Mouse (Mus musculus) layer of hippocampus, adult 2 months (tissue): ENCODE measurements around the gene Plch1. TPM values are rescaled to one million over a fixed set of nuclear protein-coding genes. Genes with fewer than 3 reads are reported as not detected.
A peak's percentile ranks its signal among the peaks of the same experiment; 100 is the strongest.

Experiments
- DNase-seq, 2 experiments: peaks; one replicate each; pipeline ENCODE4 v3.0.0; 2022; ENCODE audit warnings: low spot score in 2 of 2
- H3K27ac ChIP-seq: fragments of 200-600 bp; 2 replicates; pipeline ENCODE4 v1.8.1; 2022
- H3K4me3 ChIP-seq: fragments of 200-600 bp; 2 replicates; pipeline ENCODE4 v1.8.1; 2022; ENCODE audit warnings: mild to moderate bottlenecking
- CTCF ChIP-seq: fragments of 200-600 bp; conservative IDR thresholded peaks from 2 replicates; pipeline ENCODE4 v1.8.1; 2022; ENCODE audit warnings: antibody characterized with exemption, mild to moderate bottlenecking, moderate library complexity
- total RNA-seq, 2 experiments: library from RNA; stranded (reverse); gene quantifications; 2 replicates each; pipeline ENCODE4 v1.2.3; 2021

The Plch1 gene
- total RNA-seq, 2 experiments from 2014 or later: 3.9 to 5.0 TPM

DNA sequence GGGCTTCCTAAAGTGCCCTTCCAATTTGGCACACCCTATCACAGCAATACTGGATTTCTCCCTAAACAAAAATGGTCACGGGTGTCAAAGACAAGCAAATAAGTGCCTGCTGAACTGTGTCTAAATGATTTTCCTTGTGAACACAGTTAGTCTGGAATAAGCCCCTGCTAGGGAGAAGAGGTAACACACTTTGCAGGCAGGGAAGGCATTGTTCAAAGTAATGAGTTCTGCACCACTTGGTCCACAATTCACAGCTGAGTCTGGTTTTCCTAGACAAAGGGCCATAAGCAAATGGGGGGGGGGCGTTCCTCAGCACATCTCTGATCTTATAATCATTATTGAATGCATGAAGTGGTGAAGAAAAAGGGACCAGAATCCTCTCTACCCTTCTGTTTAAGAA lies 3.5 kb downstream of the Plch1 start:
- TF ChIP-seq CTCF: no peak
- no peak for DNase-seq
- no peak overlapping the region for H3K4me3 ChIP-seq
- no peak overlapping the region for H3K27ac ChIP-seq

DNA sequence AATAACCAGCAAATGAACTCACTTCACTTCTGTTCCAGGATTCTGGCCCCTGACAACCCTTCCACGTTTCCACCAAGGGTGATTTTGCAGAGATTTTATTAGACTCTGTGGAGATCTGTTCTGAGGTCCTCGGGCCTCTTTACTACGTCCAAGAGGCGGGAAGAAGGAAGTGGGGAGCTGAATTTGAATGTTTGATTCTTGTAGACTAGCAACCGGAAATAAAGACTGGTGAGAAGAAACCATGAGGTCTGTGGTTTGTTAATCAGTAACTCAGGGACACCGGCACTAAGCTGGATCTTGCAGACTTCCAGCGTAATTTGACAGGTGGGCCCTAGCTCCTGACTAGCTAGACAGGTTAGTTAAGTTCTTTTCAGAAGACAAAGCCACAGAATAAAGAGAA lies 5.6 kb downstream of the Plch1 start:
- DNase-seq: no peak
- TF ChIP-seq CTCF: no peak

DNA sequence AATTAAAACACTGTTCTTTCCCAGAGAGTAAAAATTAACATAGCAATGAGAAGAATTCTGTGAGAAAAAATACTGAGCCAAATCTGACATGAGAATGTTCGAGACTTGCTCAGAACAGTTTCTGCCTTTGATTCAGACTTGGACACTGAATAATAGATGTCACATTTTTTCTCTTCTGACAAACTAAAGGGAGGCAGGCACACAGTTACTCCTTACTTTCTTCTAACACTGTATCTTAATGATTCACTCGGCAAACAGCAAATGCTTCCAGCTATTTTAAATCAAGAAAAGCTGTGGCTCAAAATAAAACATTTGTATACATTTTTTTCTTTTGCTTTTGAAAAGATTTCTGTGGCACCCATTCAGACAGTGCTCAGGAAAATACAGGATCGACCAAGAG lies 7.1 kb downstream of the Plch1 start:
- no peak for TF ChIP-seq CTCF
- no peak overlapping the region for H3K27ac ChIP-seq
- DNase-seq: no peak
- no peak overlapping the region for H3K4me3 ChIP-seq

More for the DNA sequence above, 5.6 kb downstream of the Plch1 start:
- H3K27ac ChIP-seq: no peak overlapping the region
- H3K4me3 ChIP-seq: no peak overlapping the region

DNA sequence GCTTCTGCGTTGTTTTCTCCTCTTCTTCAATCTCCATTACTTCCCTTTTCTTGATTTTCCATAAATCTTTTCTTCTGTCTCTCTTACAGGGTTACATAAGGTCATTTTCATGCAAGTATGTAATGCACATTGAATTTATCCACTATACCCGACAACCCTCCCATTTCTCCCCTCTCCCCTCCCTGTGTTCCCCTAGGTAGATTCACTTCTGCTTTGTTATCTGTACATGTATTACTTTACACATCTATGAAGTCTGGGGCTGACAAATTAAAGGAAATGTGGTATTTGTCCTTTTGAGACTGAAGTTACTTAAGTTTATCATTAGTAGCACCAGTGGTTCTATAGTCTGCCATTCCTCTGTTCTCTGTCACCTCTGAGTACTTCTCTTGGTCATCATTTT lies 18.2 kb downstream of the Plch1 start:
- DNase-seq: no peak
- no peak for TF ChIP-seq CTCF

DNA sequence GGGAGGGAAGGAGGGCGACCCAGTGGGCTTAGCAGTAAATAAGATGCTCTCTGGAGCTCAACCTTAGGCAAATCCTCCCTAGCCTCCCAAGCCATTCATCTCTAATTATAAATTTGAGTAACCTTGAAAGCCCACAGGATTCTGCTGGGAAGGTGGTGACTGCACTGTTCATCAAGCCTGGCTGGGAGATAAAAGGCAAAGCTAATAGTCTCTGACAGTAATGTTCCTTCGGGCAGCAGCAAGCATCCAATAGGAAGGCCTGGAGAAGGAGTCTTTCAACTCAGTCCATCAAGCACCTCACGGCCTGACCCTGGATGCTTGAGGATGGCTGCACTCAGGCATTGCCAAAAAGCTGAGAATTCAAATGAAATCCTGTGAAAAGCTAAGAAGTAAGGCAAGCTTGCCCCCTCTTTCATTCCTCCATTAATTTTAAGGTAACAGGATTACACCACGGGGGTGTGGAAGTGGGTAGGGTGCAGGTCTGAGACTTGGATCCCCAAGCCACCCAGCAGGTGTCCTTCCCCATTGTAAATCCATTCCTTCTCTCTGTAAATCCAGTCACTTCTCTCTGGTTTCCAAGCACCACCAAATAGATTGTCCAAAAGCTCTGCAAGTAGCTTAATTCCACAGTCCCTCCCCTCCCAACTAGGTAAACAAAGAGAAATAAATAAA lies 20.1 kb downstream of the Plch1 start:
- DNase-seq: no peak
- Histone ChIP-seq H3K4me3 (no peak overlapping the region), H3K27ac (no peak overlapping the region)
- TF ChIP-seq CTCF: no peak

More for the DNA sequence above, 18.2 kb downstream of the Plch1 start:
- Histone ChIP-seq H3K27ac (no peak overlapping the region), H3K4me3 (no peak overlapping the region)

DNA sequence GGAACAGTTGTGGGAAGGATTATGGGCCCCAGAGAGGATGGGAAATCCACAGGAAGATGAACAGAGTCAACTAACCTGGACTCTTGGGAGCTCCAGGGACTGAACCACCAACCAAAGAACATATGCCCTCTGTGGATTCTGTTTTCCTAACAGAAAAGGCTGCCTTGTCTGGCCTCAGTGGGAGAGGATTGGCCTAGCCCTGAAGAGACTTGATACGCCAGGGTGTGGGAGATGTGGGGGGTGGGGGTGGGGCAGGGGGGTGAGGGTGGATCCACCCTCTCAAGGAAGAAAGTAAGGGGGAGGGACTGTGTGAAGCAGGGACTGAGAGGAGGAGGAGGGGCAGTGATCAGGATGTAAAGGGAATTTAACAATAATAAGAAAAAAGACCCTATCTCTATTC lies 26.5 kb downstream of the Plch1 start:
- TF ChIP-seq CTCF: no peak
- DNase-seq: no peak
- Histone ChIP-seq H3K27ac (no peak overlapping the region), H3K4me3 (no peak overlapping the region)

DNA sequence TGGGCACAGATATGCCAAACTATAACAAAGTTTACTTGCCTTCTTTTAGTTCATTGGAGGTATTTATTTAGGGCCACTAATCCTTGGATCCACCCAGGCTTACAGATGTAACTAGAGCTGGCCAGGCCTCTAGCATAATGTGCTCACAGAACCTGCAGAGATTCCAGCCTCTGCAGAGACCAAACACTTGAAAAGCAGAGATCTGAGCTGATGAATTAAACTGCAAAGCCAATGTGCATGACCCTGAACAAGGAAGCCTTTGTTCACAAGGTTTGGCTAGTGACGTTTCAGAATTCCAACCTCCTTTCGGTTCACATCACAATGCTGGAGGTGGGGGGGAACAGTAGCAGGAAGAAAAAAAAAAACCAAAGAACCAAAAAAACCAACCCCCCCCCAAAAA lies 28.0 kb downstream of the Plch1 start:
- Histone ChIP-seq H3K4me3 (no peak overlapping the region), H3K27ac (no peak overlapping the region)
- no peak for DNase-seq
- no peak for TF ChIP-seq CTCF

DNA sequence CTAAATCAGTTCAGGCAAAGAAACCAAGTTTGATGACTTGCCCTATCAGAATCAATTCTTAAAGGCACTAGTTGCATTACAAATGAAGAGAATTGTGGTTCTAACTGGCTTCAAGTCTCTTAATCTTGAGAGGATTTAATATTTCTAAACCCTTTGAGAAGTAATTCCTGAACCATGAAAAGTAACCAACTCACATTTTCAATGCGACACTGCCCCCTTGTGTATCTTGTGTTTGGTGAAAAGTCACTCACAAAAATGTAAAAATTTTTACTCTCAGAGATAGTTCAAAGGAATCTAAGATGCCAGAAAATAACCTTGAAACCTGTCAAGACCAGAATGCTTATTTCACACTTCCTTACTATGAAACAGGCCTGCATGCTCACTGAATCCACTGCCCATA lies 31.0 kb downstream of the Plch1 start:
- DNase-seq: peak; percentile 39 to 65
- Histone ChIP-seq H3K4me3 (no peak overlapping the region), H3K27ac (no peak overlapping the region)
- TF ChIP-seq CTCF: peak; percentile 87

DNA sequence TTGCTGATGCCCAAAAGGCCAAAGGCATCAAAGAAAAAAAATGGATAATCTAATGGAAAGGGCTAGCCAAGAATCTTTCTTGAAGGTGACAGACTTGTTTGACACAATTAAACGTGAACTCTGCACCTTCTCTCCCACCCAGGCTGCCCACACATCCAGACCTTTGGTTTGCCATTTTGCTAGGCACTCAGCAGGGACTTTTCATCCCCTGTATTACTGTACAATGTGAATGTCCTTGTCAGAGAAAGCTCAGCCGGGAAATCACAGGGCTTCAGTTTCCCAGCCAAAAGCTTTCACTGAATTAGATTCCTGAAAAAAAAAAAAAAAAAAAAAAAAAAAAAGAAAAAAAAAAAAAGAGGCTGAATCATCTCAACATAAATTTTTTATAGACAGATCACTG lies 34.2 kb downstream of the Plch1 start:
- H3K27ac ChIP-seq: no peak overlapping the region
- TF ChIP-seq CTCF: no peak
- no peak for DNase-seq
- H3K4me3 ChIP-seq: no peak overlapping the region

DNA sequence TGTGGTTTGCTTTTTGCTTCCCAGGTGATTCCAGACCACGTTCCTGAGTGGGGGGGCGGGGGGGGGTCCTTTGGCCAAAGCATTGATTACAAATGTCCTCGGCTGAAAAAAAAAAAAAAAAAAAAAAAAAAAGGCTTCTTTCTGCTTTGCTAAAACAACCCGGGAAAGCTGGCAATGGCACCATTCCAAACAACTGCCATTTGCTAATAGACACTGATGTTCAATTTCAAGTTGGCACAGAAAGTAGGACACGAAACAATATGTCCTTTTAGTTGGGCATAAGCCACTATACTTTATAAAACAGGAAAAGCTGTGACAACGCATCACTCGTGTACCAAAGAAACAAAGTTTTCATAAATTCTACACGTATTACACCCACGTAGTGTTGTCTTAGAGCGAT lies 36.6 kb downstream of the Plch1 start:
- peak overlapping the region; percentile 47; the same call in 1 of the 2 replicates for H3K4me3 ChIP-seq
- H3K27ac ChIP-seq: no peak overlapping the region
- no peak for TF ChIP-seq CTCF
- DNase-seq: peak; percentile 29 to 43

DNA sequence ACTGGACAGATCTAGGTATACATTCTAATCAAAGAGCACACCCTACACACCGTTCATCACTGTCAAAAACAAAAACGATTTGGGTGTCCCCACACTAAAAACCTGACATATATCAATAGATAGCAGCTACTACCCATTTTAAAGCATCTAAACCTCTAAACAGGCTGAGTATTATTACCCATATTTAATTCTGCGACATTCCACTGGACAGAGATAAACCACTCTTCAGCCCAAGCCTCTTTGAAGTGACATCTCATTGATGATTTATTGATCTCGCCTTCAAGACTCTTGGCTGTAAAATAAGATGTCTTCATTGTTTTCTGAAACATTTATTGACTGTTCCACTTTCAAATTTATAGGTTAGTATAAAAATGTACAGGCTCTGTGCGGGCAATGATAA lies 46.4 kb downstream of the Plch1 start:
- no peak for DNase-seq
- no peak overlapping the region for H3K4me3 ChIP-seq
- TF ChIP-seq CTCF: no peak
- H3K27ac ChIP-seq: no peak overlapping the region

DNA sequence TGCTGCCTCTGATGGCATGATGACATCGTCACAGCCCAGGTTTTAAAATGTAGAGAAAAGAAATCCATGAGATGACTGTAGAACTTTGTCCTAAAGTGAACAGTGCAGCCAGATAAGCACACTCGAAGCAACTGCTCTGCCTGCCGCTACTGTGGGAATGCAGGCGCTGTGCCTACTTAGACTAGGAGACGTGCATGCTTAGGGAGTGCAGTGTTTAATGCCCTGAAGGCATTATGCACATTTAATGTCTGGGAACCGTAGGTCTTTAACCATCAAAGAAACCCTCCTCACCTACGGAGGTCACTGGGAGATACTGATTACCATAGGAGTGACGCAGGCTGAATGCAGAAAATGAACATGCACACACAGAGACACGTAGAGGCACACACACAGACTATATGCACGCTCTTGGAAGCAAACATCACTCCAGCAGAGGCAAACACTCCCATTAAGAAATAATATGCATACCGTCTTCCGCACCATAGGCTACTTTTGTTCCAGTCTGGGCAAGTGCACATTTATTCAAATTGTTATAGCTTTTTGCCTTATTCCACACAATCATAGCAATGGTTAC lies 48.1 kb downstream of the Plch1 start:
- no peak for DNase-seq
- H3K27ac ChIP-seq: no peak overlapping the region
- TF ChIP-seq CTCF: no peak
- H3K4me3 ChIP-seq: peak overlapping the region; percentile 30

DNA sequence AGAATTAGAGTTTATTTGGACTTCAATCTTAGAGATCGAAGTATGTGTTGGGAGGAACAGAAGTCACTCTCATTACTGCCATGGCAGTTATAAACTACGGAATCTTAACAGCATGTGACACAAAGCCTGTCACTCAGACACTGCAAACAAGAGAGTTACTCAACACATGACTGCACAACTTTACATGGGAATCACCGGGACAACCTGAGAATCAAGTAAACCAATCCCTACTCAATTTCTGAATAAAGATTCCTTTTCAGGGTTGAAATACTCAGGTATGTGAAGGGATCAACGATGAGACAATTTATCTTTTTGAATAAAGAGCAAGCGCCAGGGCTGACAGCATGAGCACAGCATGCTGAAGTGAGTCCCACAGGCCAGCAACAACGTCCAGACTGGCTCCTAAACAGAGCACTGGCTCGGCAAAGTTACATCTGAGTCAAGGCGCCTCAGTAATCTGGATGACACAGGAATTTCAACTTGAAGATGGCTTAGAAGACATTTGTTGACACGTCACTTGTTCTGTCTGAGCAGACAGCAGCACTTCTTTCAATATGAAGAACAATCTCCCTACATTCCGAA lies 49.4 kb downstream of the Plch1 start:
- H3K27ac ChIP-seq: no peak overlapping the region
- DNase-seq: no peak
- TF ChIP-seq CTCF: no peak
- H3K4me3 ChIP-seq: no peak overlapping the region

DNA sequence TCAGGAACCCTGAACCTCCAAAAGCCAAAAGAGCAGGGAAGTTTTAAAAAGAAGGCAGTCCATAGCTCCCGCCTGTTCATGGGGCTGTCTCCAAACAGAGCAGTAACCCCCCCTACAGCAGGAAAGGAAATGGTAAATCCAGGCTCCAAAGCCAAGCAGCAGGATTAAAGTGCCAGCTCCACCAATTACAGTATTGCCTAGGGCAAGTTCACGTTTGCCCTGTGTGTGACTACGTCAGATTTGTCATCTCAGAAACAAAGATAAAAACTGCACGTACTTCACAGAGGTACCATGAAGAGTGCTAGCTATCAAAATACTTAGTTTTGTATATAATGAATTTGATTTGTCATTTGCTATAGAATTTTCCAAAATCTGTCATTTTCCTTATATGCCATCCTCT lies 55.1 kb downstream of the Plch1 start:
- Histone ChIP-seq H3K4me3 (no peak overlapping the region), H3K27ac (no peak overlapping the region)
- DNase-seq: no peak
- no peak for TF ChIP-seq CTCF
